Mouse (Mus musculus) bone marrow, adult 2 months (tissue): ENCODE measurements around the gene Auts2.

ENCODE experiments used
- CTCF ChIP-seq: fragments of 200-500 bp; IDR thresholded peaks from 2 replicates; pipeline ENCODE4 v1.5.1; 2011; ENCODE audit warnings: low read length, control low read depth; ENCODE audit not compliant: control insufficient read depth, insufficient read depth
- POLR2A ChIP-seq: fragments of 200-500 bp; IDR thresholded peaks from 2 replicates; pipeline ENCODE4 v1.6.1; 2011; ENCODE audit warnings: low read depth, mild to moderate bottlenecking, control low read depth, low read length, borderline replicate concordance; ENCODE audit not compliant: control insufficient read depth

DNA sequence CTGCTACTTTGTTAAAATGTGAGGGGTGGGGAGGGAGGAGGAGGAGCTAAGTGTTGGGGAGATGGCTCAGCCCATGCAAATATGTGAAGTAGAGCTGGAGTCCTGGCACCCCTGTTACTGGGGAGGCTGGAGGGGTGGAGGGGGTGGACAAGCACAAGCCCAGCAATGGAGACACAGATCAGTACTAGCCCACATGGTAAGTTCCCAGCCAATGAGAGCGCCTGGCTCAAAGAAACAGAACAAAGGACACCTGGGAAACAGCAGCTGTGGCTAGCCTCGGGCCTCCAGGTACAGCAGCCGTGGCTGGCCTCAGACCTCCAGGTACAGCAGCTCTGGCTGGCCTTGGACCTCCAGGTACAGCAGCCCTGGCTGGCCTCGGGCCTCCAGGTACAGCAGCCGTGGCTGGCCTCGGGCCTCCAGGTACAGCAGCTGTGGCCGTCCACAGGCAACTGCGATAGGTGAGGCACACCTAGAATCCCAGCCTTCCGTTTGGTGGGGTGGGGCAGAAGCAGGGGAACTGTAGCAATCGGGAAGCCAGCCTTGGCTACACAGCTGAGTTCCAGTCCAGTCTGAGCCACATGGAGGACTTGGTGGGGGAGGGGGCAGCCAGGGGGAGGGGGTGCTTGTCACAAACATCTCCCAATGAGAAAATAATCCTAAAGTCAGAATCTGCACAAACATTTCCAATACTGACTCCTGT lies 1046.5 kb downstream of the Auts2 start:
- TF ChIP-seq CTCF (no peak), POLR2A (no peak)
